Mouse (Mus musculus) erythroblast, adult 5-6 weeks (primary cell): ENCODE results near the gene Usp20. TPM values are rescaled to one million over a fixed set of nuclear protein-coding genes. Genes with fewer than 3 reads are reported as not detected.

Experiments used
- ATAC-seq: replicated peaks from 2 replicates; pipeline ENCODE4 v1.8.0; 2016; ENCODE audit warnings: moderate number of reproducible peaks, mild to moderate bottlenecking, moderate TSS enrichment, inconsistent platforms; ENCODE audit not compliant: poor library complexity, low FRiP score, severe bottlenecking
- total RNA-seq, 2 experiments: library from RNA; stranded (forward) in 1 of 2; stranded (reverse) in 1 of 2; fragments of 150-400 nt in 1 of 2; fragments of 200-764, 138-1000 nt in 1 of 2; gene quantifications; 2 replicates each; pipeline versions ENCODE4 v1.2.3 to v1.2.4; 2015 to 2017; ENCODE audit warnings: low replicate concordance in 2 of 2

The Usp20 gene
- total RNA-seq, 2 experiments from 2014 or later = 0.19 to 0.60 TPM

- ATAC-seq = no peak
Observed at GRCm38 (mm10) chr2:30983024-30983423, 945 bp downstream of the Usp20 start.

DNA sequence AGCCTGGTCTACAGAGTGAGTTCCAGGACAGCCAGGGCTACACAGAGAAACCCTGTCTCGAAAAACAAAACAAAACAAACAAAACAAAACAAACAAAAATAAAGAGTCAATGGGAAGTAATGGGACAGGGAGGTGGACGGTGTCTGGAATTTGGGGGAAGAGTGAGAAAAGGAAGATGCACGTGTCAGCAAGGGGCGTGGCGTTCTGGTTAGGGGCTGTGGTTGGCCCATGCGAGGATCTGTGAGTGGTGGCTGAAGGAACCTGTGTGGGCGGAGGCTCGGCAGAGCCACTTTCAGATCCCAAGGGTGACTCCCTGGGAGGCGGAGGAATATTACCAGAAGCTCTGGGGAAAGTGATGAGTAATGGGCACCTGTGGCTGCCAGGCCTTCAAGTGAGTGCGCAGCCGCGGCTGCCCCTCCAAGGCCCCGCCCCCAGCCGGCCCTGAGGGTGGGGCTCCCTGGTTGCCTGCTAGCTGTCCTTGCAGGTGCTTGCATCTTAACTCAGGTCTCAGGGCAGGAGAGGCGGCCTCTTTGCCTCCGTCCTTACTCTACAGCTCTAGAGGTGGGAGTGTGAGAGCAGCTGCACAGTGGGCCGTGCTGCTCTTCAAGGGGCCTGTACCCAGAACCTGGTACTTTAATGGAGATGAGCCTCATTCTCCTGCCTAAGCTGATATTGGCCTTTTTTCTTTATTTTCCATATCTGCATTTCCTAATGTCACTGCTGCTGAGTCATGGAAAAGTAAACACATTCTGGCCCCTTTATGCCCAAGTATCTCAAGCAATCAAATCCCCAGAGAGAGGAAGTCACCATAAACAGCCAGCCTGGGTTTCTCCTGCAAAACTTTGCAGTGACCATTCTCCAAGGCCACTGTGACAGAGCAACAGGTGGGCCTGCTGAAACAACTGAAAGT is 3.3 kb downstream of the Usp20 start:
- ATAC-seq = no peak

DNA sequence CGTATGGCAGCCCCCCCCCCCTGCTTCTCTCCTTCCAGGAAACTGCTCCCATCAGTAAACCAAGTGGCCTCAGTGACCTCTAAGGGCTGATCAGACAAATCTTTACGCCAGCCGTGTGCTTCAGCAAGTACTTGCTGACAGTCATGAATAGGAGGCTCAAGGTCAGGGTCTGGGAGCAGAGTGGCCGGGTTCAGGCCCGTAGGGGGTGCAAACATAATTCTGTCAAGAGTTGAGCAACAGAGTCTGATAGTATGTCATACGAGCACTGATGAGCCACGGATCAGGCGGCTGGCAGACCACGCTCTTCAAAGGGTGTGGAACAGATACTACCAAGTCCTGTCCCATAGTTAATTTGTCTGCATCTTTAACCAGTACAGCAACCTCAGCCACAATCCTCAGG is 8.1 kb downstream of the Usp20 start:
- no peak for ATAC-seq

GRCm38 (mm10) chr2:30994853-30995252 is 12.8 kb downstream of the Usp20 start:
- ATAC-seq = no peak

DNA sequence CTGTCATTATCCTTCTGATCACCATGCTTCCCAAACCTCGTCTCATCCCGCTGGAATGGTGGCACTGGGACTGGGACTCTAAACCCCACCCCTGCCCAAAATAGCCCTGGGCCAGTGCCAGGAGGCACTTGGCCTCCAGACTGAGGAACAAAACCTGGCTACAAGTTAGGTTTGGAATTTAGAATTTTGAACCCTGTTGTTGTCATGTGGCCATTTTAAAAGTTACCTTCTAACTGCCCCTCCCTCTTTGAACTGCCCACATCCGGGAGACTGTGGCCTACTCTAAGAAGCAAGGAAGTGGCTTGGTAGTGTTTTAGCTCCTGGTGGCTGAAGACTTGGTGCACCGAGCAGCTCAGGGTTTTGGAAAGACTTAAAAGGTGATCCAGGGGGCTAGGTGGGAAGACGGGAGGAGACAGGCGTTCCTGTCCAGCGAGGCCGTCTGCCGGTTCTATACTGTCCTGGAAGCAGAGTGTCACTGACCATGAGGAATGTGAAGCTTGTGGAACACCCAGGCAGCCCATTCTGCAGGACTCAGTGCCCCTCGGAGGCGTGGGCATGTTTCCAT is 13.4 kb downstream of the Usp20 start:
- no peak for ATAC-seq

DNA sequence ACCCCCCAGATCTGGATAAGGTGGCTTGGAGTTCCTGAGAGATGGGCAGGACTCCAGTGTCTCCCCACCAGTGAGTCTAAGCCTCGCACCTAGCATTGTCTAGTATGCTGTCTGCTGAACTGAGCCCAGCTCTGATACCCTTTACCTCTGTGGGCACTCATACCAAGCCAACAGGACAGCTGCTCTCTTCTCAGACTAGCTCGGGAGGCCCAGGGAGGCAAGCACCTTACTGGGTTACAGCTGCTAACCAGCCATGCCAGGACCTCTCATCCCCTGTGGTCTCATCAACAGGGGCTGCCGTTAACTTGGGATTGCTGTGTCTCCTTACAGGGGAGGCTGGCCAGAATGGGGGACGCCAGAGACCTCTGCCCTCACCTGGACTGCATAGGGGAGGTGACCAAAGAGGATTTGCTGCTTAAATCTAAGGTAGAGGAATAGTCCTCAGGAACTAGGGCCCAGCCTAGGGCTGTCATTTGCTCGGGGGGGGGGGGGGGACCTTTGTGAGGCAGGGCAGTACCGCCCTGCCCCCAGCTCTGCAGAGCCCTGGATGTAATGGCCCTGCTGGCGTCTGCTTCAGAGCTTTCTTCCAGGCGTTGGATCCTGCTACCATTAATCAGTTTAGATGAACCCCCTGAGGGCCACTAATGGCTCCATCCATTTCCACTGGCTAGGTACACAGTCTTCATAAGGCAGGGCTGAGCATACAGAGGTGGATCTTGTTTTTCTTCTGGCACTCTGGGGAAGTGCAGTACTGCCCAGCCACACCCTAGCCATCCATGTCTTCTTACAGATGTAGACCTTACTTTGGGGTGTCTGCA is 16.6 kb downstream of the Usp20 start:
- no peak for ATAC-seq

DNA sequence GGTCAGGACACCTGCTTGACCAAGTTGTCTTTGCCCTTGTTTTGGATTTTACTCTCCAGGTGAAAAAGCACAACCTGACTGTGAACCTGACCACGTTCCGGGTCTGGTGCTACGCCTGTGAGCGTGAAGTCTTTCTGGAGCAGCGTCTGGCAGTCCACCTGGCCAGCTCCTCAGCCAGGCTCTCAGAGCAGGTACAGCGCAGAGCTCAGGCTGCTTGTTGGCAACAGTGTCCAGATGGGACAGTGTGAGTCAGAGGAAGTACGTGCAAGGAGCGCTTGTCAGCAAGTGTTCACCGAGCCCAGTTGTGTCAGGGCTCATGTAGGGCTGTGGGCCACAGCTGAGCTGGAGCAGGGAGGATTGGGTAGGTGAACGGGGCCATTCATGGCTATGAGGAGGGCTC is 20.8 kb downstream of the Usp20 start:
- ATAC-seq = no peak

GRCm38 (mm10) chr2:31005453-31005852 is 23.4 kb downstream of the Usp20 start:
- peak; percentile 46; the same call in 1 of the 2 replicates for ATAC-seq

DNA sequence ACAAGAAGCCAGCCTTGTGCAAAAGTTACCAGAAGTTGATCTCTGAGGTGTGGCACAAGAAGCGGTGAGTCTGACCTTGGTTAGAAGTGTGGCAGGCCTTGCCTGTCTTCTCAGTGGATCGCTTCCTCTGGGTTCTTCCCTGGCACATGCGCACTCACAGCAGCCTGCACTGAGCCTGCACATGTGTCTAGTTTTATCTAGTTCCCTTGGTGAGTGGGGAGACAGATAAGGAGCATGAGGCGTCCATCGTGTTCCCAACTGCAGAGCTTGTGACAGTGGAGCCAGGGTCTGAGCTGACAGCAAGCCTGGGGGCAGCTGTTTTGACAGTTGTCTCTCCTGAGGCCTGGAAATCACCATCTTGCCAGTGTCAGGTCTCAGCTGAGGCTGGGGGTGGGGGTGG is 24.4 kb downstream of the Usp20 start:
- ATAC-seq = peak; percentile 83

DNA sequence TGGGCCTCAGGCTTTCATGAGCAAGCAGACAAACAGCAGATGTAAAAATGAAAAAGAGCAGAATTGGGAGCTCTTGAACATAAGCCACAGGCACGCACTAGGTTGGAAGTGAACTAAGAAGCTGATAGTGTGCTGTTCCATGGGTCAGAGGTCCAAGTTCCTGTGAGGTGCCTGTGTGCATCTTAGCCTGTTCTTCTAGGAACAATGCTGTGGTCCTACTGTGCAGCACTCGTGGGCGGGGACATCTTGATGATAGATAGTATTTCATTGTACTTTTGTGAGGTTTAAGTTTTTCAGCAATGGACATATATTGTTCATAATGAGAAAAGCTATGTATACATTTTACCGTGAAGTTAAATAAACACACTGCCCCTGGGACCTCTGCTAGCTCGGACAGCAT is 25.1 kb downstream of the Usp20 start:
- ATAC-seq = no peak

GRCm38 (mm10) chr2:31013371-31014120 is 31.5 kb downstream of the Usp20 start:
- ATAC-seq = no peak

DNA sequence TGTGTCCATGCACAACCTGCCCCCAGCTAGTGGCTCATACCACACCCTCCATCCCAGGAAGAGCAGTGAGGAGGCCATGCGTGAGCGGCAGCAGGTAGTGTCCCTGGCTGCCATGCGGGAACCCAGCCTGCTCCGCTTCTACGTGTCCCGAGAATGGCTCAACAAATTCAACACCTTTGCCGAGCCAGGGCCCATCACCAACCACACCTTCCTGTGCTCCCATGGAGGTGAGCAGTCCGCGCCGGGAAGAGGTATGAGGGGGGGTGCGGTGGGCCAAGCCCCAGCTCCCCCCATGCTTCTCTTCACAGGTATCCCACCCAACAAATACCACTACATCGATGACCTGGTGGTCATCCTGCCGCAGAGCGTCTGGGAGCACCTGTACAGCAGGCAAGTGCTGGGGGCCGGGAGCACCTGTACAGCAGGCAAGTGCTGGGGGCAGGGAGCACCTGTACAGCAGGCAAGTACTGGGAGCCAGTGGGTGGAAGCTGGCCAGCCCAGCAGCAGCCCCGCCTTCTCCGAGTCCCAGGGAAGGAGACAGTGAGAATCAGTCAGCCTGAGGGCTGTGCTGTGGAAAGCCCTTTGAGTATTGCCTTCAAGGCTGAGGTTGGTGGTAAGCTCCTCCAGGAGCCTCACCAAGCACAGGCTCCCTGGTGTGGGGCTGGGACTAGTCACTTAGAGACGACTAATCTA is 35.7 kb downstream of the Usp20 start:
- no peak for ATAC-seq

DNA sequence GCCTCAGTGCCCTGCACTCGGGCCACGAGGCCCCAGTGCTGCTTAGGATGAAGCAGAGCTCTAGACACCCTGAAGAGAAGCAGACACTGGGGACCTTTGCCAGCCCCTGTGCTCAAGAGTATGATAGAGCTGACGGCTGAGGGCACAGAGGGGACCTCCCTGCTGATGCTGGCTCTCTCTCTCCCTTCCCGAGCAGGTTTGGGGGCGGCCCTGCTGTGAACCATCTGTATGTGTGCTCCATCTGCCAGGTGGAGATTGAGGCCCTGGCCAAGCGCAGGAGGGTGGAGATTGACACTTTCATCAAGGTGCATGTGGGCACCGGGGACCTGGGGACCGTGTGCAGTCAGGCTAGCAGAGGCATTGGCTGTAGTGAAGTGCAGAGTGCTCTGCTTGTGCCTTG is 36.4 kb downstream of the Usp20 start:
- no peak for ATAC-seq

DNA sequence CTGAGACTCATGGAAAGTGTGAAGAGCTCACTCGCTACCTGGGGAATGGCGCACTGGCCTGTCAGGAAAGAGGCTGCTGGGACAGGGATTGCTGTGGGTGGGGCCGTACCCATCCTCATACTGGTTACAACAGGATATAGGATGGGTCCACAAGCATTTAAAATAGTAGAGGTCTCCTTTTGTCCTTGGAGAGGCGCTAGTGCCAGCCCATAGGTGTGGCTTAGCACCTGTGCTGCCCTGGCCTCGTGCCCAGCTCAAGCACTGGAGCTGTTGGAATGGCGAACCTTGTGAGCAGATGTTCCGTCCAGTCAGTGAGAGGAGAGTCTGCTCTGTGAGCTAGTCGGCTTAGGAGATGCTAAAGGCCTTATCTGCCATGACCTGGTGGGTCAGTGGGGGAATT is 36.9 kb downstream of the Usp20 start:
- ATAC-seq = no peak

DNA sequence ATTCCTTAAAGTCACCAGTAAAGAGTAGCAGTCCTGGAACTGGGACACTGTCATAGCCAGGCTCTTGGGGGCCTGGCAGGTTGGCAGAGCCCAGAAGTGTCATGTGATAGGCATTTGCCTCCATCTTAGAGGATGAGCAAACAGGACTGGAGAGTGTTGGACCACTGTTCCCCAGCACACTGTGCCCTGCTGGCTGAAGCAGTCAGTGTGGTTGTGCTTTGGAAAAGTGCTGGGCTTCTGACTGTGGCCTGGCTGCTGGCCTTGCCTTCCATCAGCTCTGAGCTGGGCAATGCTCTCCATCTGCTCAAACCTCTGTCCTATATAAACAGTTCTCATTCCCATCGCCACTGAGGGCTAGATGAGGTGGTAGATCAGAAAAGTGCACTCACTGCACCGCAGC is 38.1 kb downstream of the Usp20 start:
- no peak for ATAC-seq

DNA sequence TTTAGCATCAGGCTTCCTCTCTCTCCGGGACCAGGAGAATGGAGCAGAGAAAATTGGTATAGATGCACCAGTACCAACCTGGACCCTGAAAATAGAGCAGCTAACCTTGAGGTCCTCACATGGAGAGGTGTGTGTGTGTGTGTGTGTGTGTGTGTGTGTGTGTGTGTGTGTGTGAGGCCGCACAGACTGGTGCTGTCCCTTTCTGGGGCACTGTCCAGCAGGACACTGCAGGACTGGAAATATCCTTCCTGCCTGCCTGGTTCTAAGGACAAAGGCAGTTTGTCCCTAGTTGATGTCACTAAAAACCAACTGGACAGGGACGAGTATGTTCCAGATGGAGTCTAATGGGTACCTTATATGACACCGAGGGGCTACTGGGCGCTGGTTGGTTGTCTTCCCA is 41.9 kb downstream of the Usp20 start:
- no peak for ATAC-seq

GRCm38 (mm10) chr2:31024618-31025370 is 42.7 kb downstream of the Usp20 start:
- ATAC-seq = peak; percentile 65

GRCm38 (mm10) chr2:31025458-31025857 is 43.4 kb downstream of the Usp20 start:
- no peak for ATAC-seq

DNA sequence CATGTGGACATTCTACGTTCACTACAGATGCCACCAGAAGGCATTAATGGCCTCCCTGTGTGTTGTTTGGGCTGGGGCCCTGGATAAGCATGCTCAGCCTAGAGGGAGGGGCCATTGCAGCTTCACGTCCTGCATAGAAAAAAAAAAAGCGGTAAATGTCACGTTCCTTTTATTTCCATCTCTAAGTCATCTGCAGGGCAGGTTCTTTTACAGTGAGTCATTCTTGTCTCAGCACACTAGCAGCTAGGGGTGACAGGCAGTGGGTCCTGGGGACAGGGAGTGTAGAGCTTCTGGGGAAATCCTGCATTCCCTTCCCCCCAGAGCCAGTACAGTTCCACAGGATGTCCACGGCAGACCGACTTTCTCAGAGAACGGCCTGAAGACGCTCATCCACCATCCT is 44.6 kb downstream of the Usp20 start:
- ATAC-seq = no peak
